Mouse (Mus musculus): ENCODE measurements around the gene Plekha6. TPM values are rescaled to one million over a fixed set of nuclear protein-coding genes. Genes with fewer than 3 reads are reported as not detected.

The Plekha6 gene
- polyA plus RNA-seq, 1 experiment from 2014 or later = 2.6 TPM

DNA sequence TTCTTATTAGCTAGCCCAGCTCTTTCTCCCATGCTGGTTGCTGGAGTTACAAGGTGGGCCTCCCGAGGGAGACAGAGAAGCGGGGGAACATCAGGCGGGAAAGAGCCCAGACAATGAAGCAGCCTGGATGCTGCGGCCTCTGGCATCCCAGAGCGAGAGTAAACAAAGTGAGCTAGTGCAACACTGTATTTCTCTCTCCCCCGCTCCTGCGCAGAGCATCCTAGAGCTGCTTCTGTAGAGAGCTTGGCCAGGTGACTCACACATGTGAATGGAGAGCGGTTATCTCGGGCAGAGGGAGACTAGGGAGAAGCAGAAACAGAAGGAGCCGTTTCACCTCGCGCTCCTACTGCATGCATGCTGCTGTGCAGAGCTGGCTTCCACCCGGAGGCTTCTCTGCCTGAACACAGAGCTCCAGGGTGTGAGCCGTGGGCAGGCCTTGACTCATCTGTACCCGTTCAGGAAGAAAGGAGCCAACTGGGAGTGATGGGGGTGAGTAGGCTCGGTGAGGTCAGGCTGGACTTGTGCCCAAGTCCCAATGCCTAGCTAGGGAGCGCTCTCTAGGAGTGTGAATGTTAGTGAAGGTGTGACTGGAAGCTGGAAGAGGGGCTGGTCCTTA is 46.0 kb downstream of the Plekha6 start:
- Histone ChIP-seq H3K9ac (peak overlapping the region; percentile 35; the same call in 1 of the 2 replicates), H3K27ac (peak overlapping the region; percentile 0; the same call in 1 of the 2 replicates)
- ATAC-seq (ENCODE audit: low FRiP score, low read depth) = no peak

GRCm38 (mm10) chr1:133210766-133211165 is 46.8 kb downstream of the Plekha6 start:
- 81% methylated on average over 7 of the region's 7 CpGs for WGBS
- no peak overlapping the region for H3K4me2 ChIP-seq (replicated peaks)
- H3K27me3 ChIP-seq = no peaks in the 10 kb centered on the region; the same call in 1 of the 2 replicates
- H3K9me3 ChIP-seq = no peaks in the 10 kb centered on the region
- peaks cover 40% of the 10 kb centered on the region for H3K4me1 ChIP-seq
- no peak overlapping the region for H3K9ac ChIP-seq
- no peak overlapping the region for H3K27ac ChIP-seq
- no peak for ATAC-seq (ENCODE audit: low FRiP score, low read depth)
- no peaks in the 10 kb centered on the region for H3K36me3 ChIP-seq
- H3K4me3 ChIP-seq = no peak overlapping the region

More for the DNA sequence above, 46.0 kb downstream of the Plekha6 start:
- Histone ChIP-seq H3K27me3 (no peaks in the 10 kb centered on the region; the same call in 1 of the 2 replicates), H3K9me3 (no peaks in the 10 kb centered on the region), H3K4me3 (no peak overlapping the region), H3K4me2 (replicated peaks) (peak overlapping the region; percentile 11; the same call in 1 of the 2 replicates), H3K4me1 (peaks cover 32% of the 10 kb centered on the region), H3K36me3 (no peaks in the 10 kb centered on the region)
- 35% methylated on average over 17 of the region's 17 CpGs for WGBS

DNA sequence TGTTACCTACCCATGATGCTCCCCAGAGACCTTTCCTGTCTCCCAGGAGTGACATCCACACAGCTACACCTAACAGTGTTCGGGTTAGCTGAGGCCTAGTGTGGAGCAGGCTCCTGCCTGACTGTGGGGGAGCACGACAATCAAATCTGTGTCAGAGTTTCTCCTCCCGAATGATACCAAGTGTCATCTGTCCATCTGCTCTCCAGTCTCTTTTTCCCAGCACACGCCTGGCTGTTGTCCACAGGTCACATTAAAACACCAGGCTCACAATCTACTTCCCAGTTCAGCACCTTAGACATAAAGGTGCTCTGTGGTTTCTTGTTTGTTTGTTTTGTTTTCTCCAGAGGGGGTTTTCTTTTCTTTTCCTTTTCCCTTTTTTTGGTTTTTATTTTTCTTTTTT is 48.3 kb downstream of the Plekha6 start:
- H3K4me1 ChIP-seq = peaks cover 46% of the 10 kb centered on the region
- H3K27ac ChIP-seq = no peak overlapping the region
- H3K27me3 ChIP-seq = peaks cover 5% of the 10 kb centered on the region; the same call in 1 of the 2 replicates

GRCm38 (mm10) chr1:133213098-133213497 is 49.1 kb downstream of the Plekha6 start:
- H3K4me2 ChIP-seq (replicated peaks) = no peak overlapping the region
- H3K4me3 ChIP-seq = no peak overlapping the region
- WGBS = 24% methylated on average over 7 of the region's 7 CpGs
- H3K27ac ChIP-seq = no peak overlapping the region
- no peaks in the 10 kb centered on the region for H3K36me3 ChIP-seq
- peaks cover 53% of the 10 kb centered on the region for H3K4me1 ChIP-seq
- ATAC-seq (ENCODE audit: low FRiP score, low read depth) = 0 out of 2 replicates have a peak, but pooled peaks have one; percentile 21
- no peak overlapping the region for H3K9ac ChIP-seq
- no peaks in the 10 kb centered on the region for H3K9me3 ChIP-seq
- peaks cover 5% of the 10 kb centered on the region; the same call in 1 of the 2 replicates for H3K27me3 ChIP-seq

More for the DNA sequence above, 48.3 kb downstream of the Plekha6 start:
- H3K9ac ChIP-seq = no peak overlapping the region
- no peak overlapping the region for H3K4me3 ChIP-seq
- ATAC-seq (ENCODE audit: low FRiP score, low read depth) = no peak
- WGBS = 80% methylated on average over 4 of the region's 4 CpGs
- no peaks in the 10 kb centered on the region for H3K9me3 ChIP-seq
- H3K4me2 ChIP-seq (replicated peaks) = no peak overlapping the region
- no peaks in the 10 kb centered on the region for H3K36me3 ChIP-seq

DNA sequence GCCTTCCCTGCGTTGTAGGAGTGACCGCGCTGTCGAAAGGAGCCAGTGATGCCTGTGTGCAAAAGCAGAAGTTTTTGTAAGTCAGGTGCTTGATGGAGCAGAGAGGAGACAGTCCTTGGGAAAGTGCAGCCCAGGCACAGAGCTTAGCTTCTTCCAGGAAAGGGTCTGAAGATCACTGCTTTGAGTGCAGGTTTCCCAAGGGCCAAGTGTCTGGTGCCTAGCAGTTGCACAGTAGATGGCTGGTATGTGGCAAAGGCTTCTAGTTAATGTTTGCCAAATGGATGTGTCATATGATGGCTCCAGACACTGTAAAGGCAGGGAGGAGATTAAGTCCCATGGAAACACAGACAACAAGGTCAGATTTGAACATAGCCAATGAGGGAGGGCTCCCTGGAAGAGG is 49.9 kb downstream of the Plekha6 start:
- no peak for ATAC-seq (ENCODE audit: low FRiP score, low read depth)
- peaks cover 54% of the 10 kb centered on the region for H3K4me1 ChIP-seq
- WGBS = 92% methylated on average over 4 of the region's 4 CpGs
- H3K4me2 ChIP-seq (replicated peaks) = no peak overlapping the region
- H3K9me3 ChIP-seq = no peaks in the 10 kb centered on the region
- no peak overlapping the region for H3K9ac ChIP-seq
- no peak overlapping the region for H3K4me3 ChIP-seq
- peaks cover 5% of the 10 kb centered on the region; the same call in 1 of the 2 replicates for H3K27me3 ChIP-seq
- no peaks in the 10 kb centered on the region for H3K36me3 ChIP-seq
- no peak overlapping the region for H3K27ac ChIP-seq

DNA sequence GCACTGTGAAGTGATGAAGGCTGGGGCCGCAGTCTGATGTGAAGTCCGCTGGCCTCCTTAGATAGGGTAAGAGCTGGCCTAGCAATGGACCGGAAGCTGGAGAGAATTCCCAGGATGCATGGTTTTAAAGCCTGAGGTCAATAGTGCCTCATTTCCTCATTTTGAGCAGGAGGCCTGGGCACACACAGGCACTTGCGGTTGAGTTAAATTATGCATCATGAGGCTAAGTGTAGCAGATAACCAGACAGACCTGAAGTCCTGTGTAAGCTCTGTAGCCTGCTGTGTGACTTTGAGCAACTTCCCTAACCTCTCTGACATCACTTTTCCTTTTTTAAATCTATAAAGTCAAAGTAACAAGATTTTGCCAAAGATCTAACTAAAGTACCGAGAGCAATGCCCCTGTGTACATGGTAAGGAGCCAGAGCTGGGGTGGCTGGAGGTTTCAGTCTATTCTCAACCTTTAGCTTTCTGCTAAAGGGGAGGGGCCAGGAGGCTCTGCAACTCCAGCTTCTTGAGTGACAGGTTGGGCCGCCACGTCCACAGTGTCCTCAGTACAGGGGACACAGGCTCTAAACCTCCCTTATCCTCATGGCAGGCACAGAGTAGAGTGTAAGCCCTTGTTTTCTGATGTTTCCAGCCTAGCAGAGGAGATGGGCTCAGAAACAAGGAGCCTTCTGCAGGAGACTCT is 50.8 kb downstream of the Plekha6 start:
- Histone ChIP-seq H3K4me2 (replicated peaks) (no peak overlapping the region), H3K27ac (no peak overlapping the region), H3K4me3 (no peak overlapping the region), H3K27me3 (peaks cover 5% of the 10 kb centered on the region; the same call in 1 of the 2 replicates), H3K9me3 (no peaks in the 10 kb centered on the region), H3K4me1 (peaks cover 48% of the 10 kb centered on the region), H3K36me3 (no peaks in the 10 kb centered on the region), H3K9ac (no peak overlapping the region)
- WGBS = 64% methylated on average over 7 of the region's 7 CpGs
- no peak for ATAC-seq (ENCODE audit: low FRiP score, low read depth)

DNA sequence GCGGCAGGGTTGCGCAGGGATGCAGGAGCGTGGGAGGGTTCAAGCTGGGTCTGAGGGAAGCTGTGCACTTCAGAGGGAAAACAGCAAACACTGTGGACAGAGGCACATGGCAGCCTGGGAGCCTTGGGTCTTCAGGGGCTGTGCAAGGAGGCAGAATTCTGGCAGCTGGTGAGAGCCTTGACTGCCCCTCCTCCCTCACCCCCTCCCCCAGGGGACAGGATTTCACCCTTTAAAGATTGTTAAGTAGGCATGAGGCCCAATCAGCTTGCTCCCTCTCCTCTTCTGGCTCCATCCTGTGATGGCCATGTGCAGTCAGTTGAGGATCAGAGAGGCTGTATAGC is 51.3 kb downstream of the Plekha6 start:
- H3K4me3 ChIP-seq = no peak overlapping the region
- peaks cover 43% of the 10 kb centered on the region for H3K4me1 ChIP-seq
- no peak overlapping the region for H3K9ac ChIP-seq
- WGBS = 68% methylated on average over 3 of the region's 3 CpGs
- H3K36me3 ChIP-seq = no peaks in the 10 kb centered on the region
- H3K27ac ChIP-seq = no peak overlapping the region
- H3K9me3 ChIP-seq = no peaks in the 10 kb centered on the region
- peaks cover 8% of the 10 kb centered on the region; the same call in 1 of the 2 replicates for H3K27me3 ChIP-seq
- ATAC-seq (ENCODE audit: low FRiP score, low read depth) = no peak
- H3K4me2 ChIP-seq (replicated peaks) = no peak overlapping the region

GRCm38 (mm10) chr1:133215753-133216152 is 51.7 kb downstream of the Plekha6 start:
- peaks cover 8% of the 10 kb centered on the region; the same call in 1 of the 2 replicates for H3K27me3 ChIP-seq
- H3K27ac ChIP-seq = no peak overlapping the region

GRCm38 (mm10) chr1:133217031-133217430 is 53.0 kb downstream of the Plekha6 start:
- Histone ChIP-seq H3K4me1 (peaks cover 41% of the 10 kb centered on the region), H3K9ac (no peak overlapping the region), H3K9me3 (no peaks in the 10 kb centered on the region), H3K4me3 (no peak overlapping the region), H3K36me3 (no peaks in the 10 kb centered on the region), H3K4me2 (replicated peaks) (no peak overlapping the region), H3K27ac (no peak overlapping the region), H3K27me3 (peaks cover 8% of the 10 kb centered on the region; the same call in 1 of the 2 replicates)
- 73% methylated on average over 5 of the region's 5 CpGs for WGBS
- no peak for ATAC-seq (ENCODE audit: low FRiP score, low read depth)

More at GRCm38 (mm10) chr1:133215753-133216152, 51.7 kb downstream of the Plekha6 start:
- Histone ChIP-seq H3K4me1 (peaks cover 39% of the 10 kb centered on the region), H3K36me3 (no peaks in the 10 kb centered on the region), H3K9me3 (no peaks in the 10 kb centered on the region), H3K4me2 (replicated peaks) (no peak overlapping the region), H3K9ac (no peak overlapping the region; the same call in 1 of the 2 replicates), H3K4me3 (no peak overlapping the region)
- WGBS = 70% methylated on average over 10 of the region's 10 CpGs
- ATAC-seq (ENCODE audit: low FRiP score, low read depth) = no peak

- ATAC-seq (ENCODE audit: low FRiP score, low read depth) = no peak
- Histone ChIP-seq H3K9me3 (no peaks in the 10 kb centered on the region), H3K4me2 (replicated peaks) (no peak overlapping the region), H3K9ac (no peak overlapping the region), H3K4me3 (no peak overlapping the region), H3K27me3 (peaks cover 12% of the 10 kb centered on the region; the same call in 1 of the 2 replicates), H3K36me3 (no peaks in the 10 kb centered on the region), H3K4me1 (peaks cover 27% of the 10 kb centered on the region), H3K27ac (no peak overlapping the region)
- WGBS = 41% methylated on average over 1 of the region's 1 CpGs
Measured at GRCm38 (mm10) chr1:133219106-133219505, 55.1 kb downstream of the Plekha6 start.

- WGBS = 38% methylated on average over 3 of the region's 3 CpGs
- ATAC-seq (ENCODE audit: low FRiP score, low read depth) = no peak
- Histone ChIP-seq H3K9me3 (no peaks in the 10 kb centered on the region), H3K9ac (no peak overlapping the region), H3K27ac (no peak overlapping the region), H3K36me3 (no peaks in the 10 kb centered on the region), H3K4me3 (no peak overlapping the region), H3K4me2 (replicated peaks) (no peak overlapping the region), H3K27me3 (peaks cover 28% of the 10 kb centered on the region), H3K4me1 (peaks cover 21% of the 10 kb centered on the region)
Measured at GRCm38 (mm10) chr1:133221459-133221858, 57.4 kb downstream of the Plekha6 start.

DNA sequence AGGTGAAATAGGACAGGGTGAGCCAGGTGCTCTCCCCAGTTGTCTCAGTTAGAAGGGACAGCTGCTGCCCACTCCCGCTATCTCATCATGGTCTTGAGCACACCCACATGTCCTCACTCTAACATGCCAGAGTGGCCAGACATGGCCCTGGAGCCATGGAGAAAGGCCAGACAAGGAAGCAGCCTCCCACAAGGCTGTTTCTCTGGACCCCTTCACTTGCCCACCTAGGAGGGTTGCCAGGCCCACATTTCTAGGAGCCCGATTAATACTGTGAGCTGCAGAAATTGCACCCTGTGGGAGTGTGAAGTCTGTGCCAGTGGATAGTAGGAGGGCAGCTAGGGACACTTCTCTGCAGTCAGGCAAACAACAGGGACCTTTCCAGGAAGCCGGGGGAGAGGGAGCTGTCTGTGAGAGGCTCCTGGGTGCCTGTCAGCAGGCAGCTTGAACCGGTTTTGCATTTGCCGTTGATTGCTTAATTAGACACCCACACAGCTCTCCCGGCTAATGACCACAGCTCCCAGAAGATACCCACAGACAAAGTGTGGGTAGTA is 58.5 kb downstream of the Plekha6 start:
- H3K27ac ChIP-seq = no peak overlapping the region
- 33% methylated on average over 6 of the region's 6 CpGs for WGBS
- no peak for ATAC-seq (ENCODE audit: low FRiP score, low read depth)
- H3K4me1 ChIP-seq = peaks cover 29% of the 10 kb centered on the region
- H3K4me2 ChIP-seq (replicated peaks) = no peak overlapping the region
- no peak overlapping the region for H3K4me3 ChIP-seq
- no peaks in the 10 kb centered on the region for H3K36me3 ChIP-seq
- no peak overlapping the region for H3K9ac ChIP-seq
- no peaks in the 10 kb centered on the region for H3K9me3 ChIP-seq
- H3K27me3 ChIP-seq = peaks cover 33% of the 10 kb centered on the region
